Mouse (Mus musculus) forebrain, embryonic 10.5 days (tissue): ENCODE results near the gene Lrrc71. TPM values are rescaled to one million over a fixed set of nuclear protein-coding genes. Genes with fewer than 3 reads are reported as not detected.
A peak's percentile ranks its signal among the peaks of the same experiment; 100 is the strongest.

Experiments used
- DNase-seq: peaks from one replicate; pipeline ENCODE4 v3.0.0-alpha.2; 2017; ENCODE audit warnings: low spot score; ENCODE audit errors: extremely low spot score
- H3K27ac ChIP-seq: fragments of 300-500 bp; sonication (generic); 2 replicates; pipeline ENCODE4 v1.5.1; 2016; ENCODE audit warnings: mild to moderate bottlenecking
- H3K27me3 ChIP-seq: fragments of 300-500 bp; sonication (generic); 2 replicates; pipeline ENCODE4 v1.6.1; 2016; ENCODE audit warnings: mild to moderate bottlenecking; ENCODE audit not compliant: poor library complexity, severe bottlenecking
- H3K36me3 ChIP-seq: fragments of 300-500 bp; sonication (generic); replicated peaks from 2 replicates; pipeline ENCODE4 v1.6.1; 2016; ENCODE audit warnings: mild to moderate bottlenecking, moderate library complexity
- H3K4me1 ChIP-seq: fragments of 300-500 bp; sonication (generic); 2 replicates; pipeline ENCODE4 v1.6.1; 2016
- H3K4me3 ChIP-seq: fragments of 300-500 bp; sonication (generic); 2 replicates; pipeline ENCODE4 v1.5.1; 2016; ENCODE audit warnings: mild to moderate bottlenecking, moderate library complexity
- H3K9me3 ChIP-seq: fragments of 300-500 bp; sonication (generic); 2 replicates; pipeline ENCODE4 v1.6.1; 2016; ENCODE audit warnings: mild to moderate bottlenecking, moderate library complexity
- WGBS: fragments of 180-500 bp; shearing (Covaris S2); methylation state at CpG from one replicate; pipeline ENCODE4 v1.1.7; 2016; 5-methylcytosine and 5-hydroxymethylcytosine counted together
- polyA plus RNA-seq: library from polyadenylated mRNA; unstranded; fragments of >200 nt; fragmentation: Nextera tagmentation; extraction: Ambion mirVana; gene quantifications from 2 replicates; pipeline ENCODE4 v1.2.1, GENCODE M21; 2016

Lrrc71 gene
- polyA plus RNA-seq, 1 experiment from 2014 or later, result 0.32 TPM

GRCm38 (mm10) chr3:87770280-87770679, 21.9 kb upstream of the Lrrc71 start:
- H3K36me3 ChIP-seq, result no peaks in the 10 kb centered on the region
- WGBS, result 0% methylated on average over 4 of the region's 4 CpGs
- peaks cover 83% of the 10 kb centered on the region for H3K27me3 ChIP-seq
- H3K4me3 ChIP-seq, result no peak overlapping the region
- peak; percentile 43 for DNase-seq
- peaks cover 34% of the 10 kb centered on the region for H3K4me1 ChIP-seq
- H3K9me3 ChIP-seq, result no peaks in the 10 kb centered on the region
- H3K27ac ChIP-seq, result no peak overlapping the region

- Histone ChIP-seq H3K4me3 (no peak overlapping the region), H3K27me3 (peaks cover 83% of the 10 kb centered on the region), H3K4me1 (peaks cover 41% of the 10 kb centered on the region), H3K36me3 (no peaks in the 10 kb centered on the region), H3K9me3 (no peaks in the 10 kb centered on the region), H3K27ac (no peak overlapping the region)
- no peak for DNase-seq
- WGBS, result 85% methylated on average over 8 of the region's 8 CpGs
Observed at GRCm38 (mm10) chr3:87769506-87769905, 21.1 kb upstream of the Lrrc71 start.

- H3K36me3 ChIP-seq, result no peaks in the 10 kb centered on the region
- H3K27ac ChIP-seq, result peak overlapping the region; percentile 64; the same call in 1 of the 2 replicates
- peak; percentile 74 for DNase-seq
- H3K27me3 ChIP-seq, result peaks cover 85% of the 10 kb centered on the region
- H3K4me1 ChIP-seq, result peaks cover 48% of the 10 kb centered on the region
- WGBS, result 3% methylated on average over 37 of the region's 37 CpGs
- H3K9me3 ChIP-seq, result no peaks in the 10 kb centered on the region
- peak overlapping the region; percentile 49 for H3K4me3 ChIP-seq
Observed at GRCm38 (mm10) chr3:87768844-87769243, 20.4 kb upstream of the Lrrc71 start.

- Histone ChIP-seq H3K27me3 (peaks cover 89% of the 10 kb centered on the region), H3K27ac (peak overlapping the region; percentile 64; the same call in 1 of the 2 replicates), H3K4me3 (peak overlapping the region; percentile 49), H3K9me3 (no peaks in the 10 kb centered on the region), H3K4me1 (peaks cover 52% of the 10 kb centered on the region), H3K36me3 (no peaks in the 10 kb centered on the region)
- 56% methylated on average over 6 of the region's 6 CpGs for WGBS
- no peak for DNase-seq
Observed at GRCm38 (mm10) chr3:87768431-87768830, 20.0 kb upstream of the Lrrc71 start.

GRCm38 (mm10) chr3:87767764-87768163, 19.3 kb upstream of the Lrrc71 start:
- DNase-seq, result no peak
- Histone ChIP-seq H3K4me3 (peak overlapping the region; percentile 49), H3K9me3 (no peaks in the 10 kb centered on the region), H3K27ac (peak overlapping the region; percentile 3; the same call in 1 of the 2 replicates), H3K4me1 (peaks cover 58% of the 10 kb centered on the region), H3K36me3 (no peaks in the 10 kb centered on the region), H3K27me3 (peaks cover 95% of the 10 kb centered on the region)
- WGBS, result 73% methylated on average over 8 of the region's 8 CpGs

GRCm38 (mm10) chr3:87766284-87766667, 17.9 kb upstream of the Lrrc71 start:
- DNase-seq, result no peak
- Histone ChIP-seq H3K4me3 (no peak overlapping the region), H3K9me3 (no peaks in the 10 kb centered on the region), H3K27me3 (peaks cover 80% of the 10 kb centered on the region), H3K36me3 (no peaks in the 10 kb centered on the region), H3K27ac (peak overlapping the region; percentile 75), H3K4me1 (peaks cover 71% of the 10 kb centered on the region)
- WGBS, result 82% methylated on average over 3 of the region's 3 CpGs

- Histone ChIP-seq H3K9me3 (no peaks in the 10 kb centered on the region), H3K27ac (peak overlapping the region; percentile 75), H3K36me3 (no peaks in the 10 kb centered on the region), H3K27me3 (peaks cover 75% of the 10 kb centered on the region), H3K4me3 (no peak overlapping the region), H3K4me1 (peaks cover 76% of the 10 kb centered on the region)
- no peak for DNase-seq
- 66% methylated on average over 5 of the region's 5 CpGs for WGBS
Observed at GRCm38 (mm10) chr3:87765631-87766283, 17.3 kb upstream of the Lrrc71 start.

GRCm38 (mm10) chr3:87765091-87765490, 16.7 kb upstream of the Lrrc71 start:
- Histone ChIP-seq H3K9me3 (no peaks in the 10 kb centered on the region), H3K4me1 (peaks cover 78% of the 10 kb centered on the region), H3K27ac (peak overlapping the region; percentile 75), H3K4me3 (0 out of 2 replicates have a peak overlapping the region, but pooled peaks have one; percentile 4), H3K36me3 (no peaks in the 10 kb centered on the region), H3K27me3 (peaks cover 74% of the 10 kb centered on the region)
- DNase-seq, result peak; percentile 52
- 12% methylated on average over 10 of the region's 10 CpGs for WGBS

GRCm38 (mm10) chr3:87764506-87764905, 16.1 kb upstream of the Lrrc71 start:
- H3K27me3 ChIP-seq, result peaks cover 74% of the 10 kb centered on the region
- peak overlapping the region; percentile 75 for H3K27ac ChIP-seq
- WGBS, result 48% methylated on average over 10 of the region's 10 CpGs

GRCm38 (mm10) chr3:87763683-87764289, 15.4 kb upstream of the Lrrc71 start:
- WGBS, result 26% methylated on average over 15 of the region's 15 CpGs
- H3K27me3 ChIP-seq, result peaks cover 72% of the 10 kb centered on the region
- H3K36me3 ChIP-seq, result no peaks in the 10 kb centered on the region
- no peaks in the 10 kb centered on the region for H3K9me3 ChIP-seq
- H3K4me1 ChIP-seq, result peaks cover 81% of the 10 kb centered on the region
- H3K27ac ChIP-seq, result peak overlapping the region; percentile 75
- DNase-seq, result no peak
- H3K4me3 ChIP-seq, result peak overlapping the region; percentile 26; the same call in 1 of the 2 replicates

More at GRCm38 (mm10) chr3:87764506-87764905, 16.1 kb upstream of the Lrrc71 start:
- H3K4me1 ChIP-seq, result peaks cover 80% of the 10 kb centered on the region
- H3K4me3 ChIP-seq, result 0 out of 2 replicates have a peak overlapping the region, but pooled peaks have one; percentile 26
- no peaks in the 10 kb centered on the region for H3K36me3 ChIP-seq
- no peak for DNase-seq
- H3K9me3 ChIP-seq, result no peaks in the 10 kb centered on the region

- H3K27me3 ChIP-seq, result peaks cover 68% of the 10 kb centered on the region
- DNase-seq, result no peak
- peaks cover 84% of the 10 kb centered on the region for H3K4me1 ChIP-seq
- WGBS, result 68% methylated on average over 4 of the region's 4 CpGs
- peak overlapping the region; percentile 75 for H3K27ac ChIP-seq
- no peak overlapping the region for H3K4me3 ChIP-seq
- no peaks in the 10 kb centered on the region for H3K9me3 ChIP-seq
- H3K36me3 ChIP-seq, result no peaks in the 10 kb centered on the region
Observed at GRCm38 (mm10) chr3:87763202-87763601, 14.8 kb upstream of the Lrrc71 start.

GRCm38 (mm10) chr3:87761408-87762375, 13.3 kb upstream of the Lrrc71 start:
- peaks cover 68% of the 10 kb centered on the region for H3K27me3 ChIP-seq
- DNase-seq, result no peak
- peak overlapping the region; percentile 77 for H3K27ac ChIP-seq
- H3K9me3 ChIP-seq, result no peaks in the 10 kb centered on the region
- H3K4me3 ChIP-seq, result no peak overlapping the region
- WGBS, result 63% methylated on average over 20 of the region's 20 CpGs
- peaks cover 75% of the 10 kb centered on the region for H3K4me1 ChIP-seq
- no peaks in the 10 kb centered on the region for H3K36me3 ChIP-seq
